Mouse (Mus musculus): ENCODE results near the gene Cpt1a.

DNA sequence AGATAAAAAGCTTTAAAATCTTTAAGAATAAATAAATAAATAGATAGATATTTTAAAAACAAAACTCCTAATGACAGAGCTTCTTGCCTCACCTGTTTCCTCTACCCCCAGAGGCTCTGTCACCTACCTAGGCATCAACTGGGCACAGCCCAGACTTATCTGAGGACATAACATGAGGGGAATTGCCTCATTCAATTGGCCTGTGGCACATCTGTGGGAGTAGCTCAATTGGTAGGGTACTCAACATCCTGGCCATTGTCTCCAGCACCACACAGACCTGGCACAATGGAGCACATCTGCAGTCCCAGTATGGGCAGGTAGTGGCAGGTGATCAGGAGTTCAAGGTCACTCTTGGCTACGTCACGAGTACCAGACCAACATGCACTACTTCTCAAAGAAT is 2.8 kb upstream of the Cpt1a start:
- TF ChIP-seq CTCF (IDR thresholded peaks at IDR 0.05; ENCODE audit: borderline replicate concordance, extremely low read depth, insufficient read depth, insufficient read length) (no peak), POLR2A (IDR thresholded peaks at IDR 0.05; ENCODE audit: borderline replicate concordance, extremely low read depth, insufficient read depth, insufficient read length, poor library complexity, severe bottlenecking) (no peak)

All from brain, embryonic 14.5 days (tissue).